Mouse (Mus musculus): ENCODE measurements around the gene Lct.

DNA sequence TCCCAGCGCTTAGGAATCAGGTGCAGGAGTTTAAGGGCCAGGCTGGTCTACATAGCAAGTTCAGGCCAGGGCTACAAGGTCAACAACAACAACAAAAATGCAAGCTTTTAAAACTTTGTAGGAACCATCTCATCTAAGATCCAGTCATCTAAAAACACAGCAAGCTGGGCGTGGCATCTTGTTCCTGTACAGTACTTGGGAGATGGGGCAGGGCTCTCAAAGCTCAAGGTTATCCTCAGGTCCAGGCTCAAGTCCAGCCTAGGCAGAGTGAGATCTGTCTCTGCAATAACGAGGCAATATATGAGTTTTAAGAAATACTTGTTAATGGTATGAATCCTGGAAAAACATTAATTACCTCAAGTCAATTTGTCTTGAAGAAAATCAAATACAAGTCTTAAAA, 49.6 kb downstream of the Lct start:
- no peak for TF ChIP-seq CTCF (IDR thresholded peaks at IDR 0.05; ENCODE audit: extremely low read depth, insufficient read depth, insufficient read length, insufficient replicate concordance)
- TF ChIP-seq POLR2A (IDR thresholded peaks at IDR 0.05; ENCODE audit: low read depth, low read length), result no peak
